Mouse (Mus musculus): Measurements from ENCODE around the gene Fam107b. TPM values are rescaled to one million over a fixed set of nuclear protein-coding genes. Genes with fewer than 3 reads are reported as not detected.
A peak's percentile ranks its signal among the peaks of the same experiment; 100 is the strongest.

The Fam107b gene
- 35.4 and 40.4 TPM in 2 replicates for polyA plus RNA-seq (2016; fragmentation: Nextera tagmentation; extraction: Ambion mirVana)

DNA sequence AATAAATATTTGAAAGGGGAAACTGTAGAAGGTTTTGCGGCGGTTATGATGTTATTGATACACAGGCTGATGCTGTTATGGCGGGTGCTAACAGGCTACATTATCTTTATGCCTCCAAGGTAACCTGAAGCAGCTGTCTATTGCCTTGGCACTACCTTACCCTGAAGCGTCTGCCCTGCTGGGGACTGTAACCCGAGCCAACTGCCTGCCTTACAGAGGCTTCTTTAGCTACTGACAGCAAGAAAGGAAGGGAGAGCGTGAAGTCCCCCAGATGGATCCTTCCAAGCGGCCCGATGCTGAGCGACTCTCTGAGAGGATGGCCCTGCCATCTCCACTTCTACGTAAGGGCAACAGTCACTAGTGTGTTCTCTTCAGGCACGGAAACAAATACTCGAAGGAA lies at the start of gene Fam107b:
Gene Fam107b, plus strand, starts transcription at position 303 of the 400 bp plus-strand sequence.
- no peak for ATAC-seq (ENCODE audit: insufficient number of reproducible peaks, insufficient read depth, low FRiP score, low TSS enrichment, low read depth)
- 64% methylated on average over 12 of the region's 12 CpGs for WGBS

DNA sequence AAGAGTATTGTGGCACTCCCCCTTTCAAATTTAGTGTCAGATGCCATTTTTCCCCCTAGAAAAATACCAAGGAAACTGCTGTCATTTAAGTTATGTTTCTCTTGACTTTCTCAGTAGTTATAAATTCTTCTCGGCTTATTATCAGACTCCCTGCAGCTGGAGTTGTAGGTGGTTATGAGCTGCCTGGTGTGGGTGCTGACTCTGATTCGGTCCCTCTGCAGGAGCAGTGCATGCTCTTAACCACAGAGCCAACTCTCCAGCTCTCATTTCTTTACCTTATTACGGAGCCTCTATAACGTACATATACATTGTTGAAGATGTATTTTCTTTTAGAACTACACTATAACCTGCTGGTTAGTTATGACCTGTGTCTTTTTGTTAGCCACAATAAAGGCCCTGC lies 47.7 kb upstream of the Fam107b start:
- no peak overlapping the region for H3K9ac ChIP-seq (replicated peaks)
- 85% methylated on average over 4 of the region's 4 CpGs for WGBS
- no peak overlapping the region for H3K4me2 ChIP-seq
- no peaks in the 10 kb centered on the region for H3K9me3 ChIP-seq
- H3K4me3 ChIP-seq (replicated peaks), result no peak overlapping the region
- no peak for ATAC-seq (ENCODE audit: insufficient number of reproducible peaks, insufficient read depth, low FRiP score, low TSS enrichment, low read depth)
- H3K36me3 ChIP-seq, result no peaks in the 10 kb centered on the region
- no peak overlapping the region for H3K27ac ChIP-seq
- H3K4me1 ChIP-seq (replicated peaks), result no peaks in the 10 kb centered on the region
- no peaks in the 10 kb centered on the region for H3K27me3 ChIP-seq

More for the DNA sequence above, at the start of gene Fam107b:
- Histone ChIP-seq H3K27me3 (no peaks in the 10 kb centered on the region), H3K27ac (no peak within 1 kb of the TSS), H3K36me3 (no peaks in the 10 kb centered on the region), H3K4me3 (replicated peaks) (no peak within 1 kb of the TSS), H3K4me2 (no peak within 1 kb of the TSS), H3K9me3 (no peaks in the 10 kb centered on the region), H3K9ac (replicated peaks) (no peak within 1 kb of the TSS), H3K4me1 (replicated peaks) (no peaks in the 10 kb centered on the region)

DNA sequence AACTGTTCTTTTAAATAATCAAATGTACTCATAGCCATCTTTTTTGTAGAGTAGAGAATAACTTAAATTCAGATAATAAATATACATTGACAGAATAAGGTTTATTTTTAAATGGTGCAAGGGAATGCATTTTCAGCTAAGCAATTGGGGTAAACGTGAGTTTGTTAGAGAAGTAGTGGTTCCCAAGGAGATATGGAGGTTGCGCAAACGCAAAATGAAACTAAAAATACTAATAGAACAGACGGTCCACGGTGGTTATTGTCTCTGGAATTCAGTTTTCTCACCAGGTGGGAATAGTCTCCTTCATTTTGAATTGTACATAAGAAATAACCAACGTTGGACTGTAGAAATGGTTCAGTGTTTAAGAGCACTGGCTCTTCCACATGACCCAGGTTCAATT lies 44.0 kb upstream of the Fam107b start:
- no peak overlapping the region for H3K9ac ChIP-seq (replicated peaks)
- H3K4me1 ChIP-seq (replicated peaks), result no peaks in the 10 kb centered on the region
- H3K4me3 ChIP-seq (replicated peaks), result no peak overlapping the region
- 82% methylated on average over 6 of the region's 6 CpGs for WGBS
- H3K4me2 ChIP-seq, result no peak overlapping the region
- no peaks in the 10 kb centered on the region for H3K36me3 ChIP-seq
- no peak overlapping the region for H3K27ac ChIP-seq
- H3K27me3 ChIP-seq, result no peaks in the 10 kb centered on the region
- H3K9me3 ChIP-seq, result no peaks in the 10 kb centered on the region
- ATAC-seq (ENCODE audit: insufficient number of reproducible peaks, insufficient read depth, low FRiP score, low TSS enrichment, low read depth), result no peak

DNA sequence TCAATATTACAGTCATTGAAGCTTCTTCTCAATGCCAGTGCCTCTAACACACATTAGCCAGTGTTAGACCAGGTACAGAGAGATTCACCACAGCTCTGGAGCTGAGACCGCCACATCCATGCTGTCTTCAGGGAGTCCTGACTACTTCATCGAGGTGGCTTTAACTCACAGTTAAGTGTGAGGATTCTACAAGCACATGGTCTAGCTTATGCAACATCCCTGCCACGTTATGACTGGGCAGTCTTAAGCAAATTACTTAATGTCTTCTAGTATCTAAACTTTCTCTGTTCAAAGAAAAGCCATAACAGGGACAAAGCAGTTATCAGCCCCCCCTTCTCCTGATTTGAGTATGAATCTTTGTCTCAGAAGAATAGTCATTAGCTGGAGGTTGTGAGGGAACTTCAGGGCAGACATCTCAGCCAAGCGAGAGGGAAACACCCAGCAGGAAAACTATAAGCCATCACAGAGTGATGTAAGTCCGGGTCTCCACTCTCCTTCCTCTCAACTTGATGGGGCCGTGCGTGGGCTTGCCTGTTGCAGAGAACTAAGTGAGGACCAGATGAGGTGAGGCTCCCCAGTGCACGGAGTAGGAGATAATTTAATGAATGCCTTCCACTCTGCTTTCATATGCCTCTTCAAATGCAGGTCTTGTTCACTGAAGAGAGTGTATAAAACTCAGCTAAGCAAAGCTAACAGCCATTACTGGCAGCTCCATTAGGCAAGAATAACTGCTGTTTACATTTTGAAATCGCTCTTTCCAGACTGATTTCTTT lies 28.8 kb upstream of the Fam107b start:
- WGBS, result 69% methylated on average over 9 of the region's 9 CpGs
- Histone ChIP-seq H3K27ac (peak overlapping the region; percentile 42; the same call in 1 of the 2 replicates), H3K9me3 (no peaks in the 10 kb centered on the region), H3K36me3 (no peaks in the 10 kb centered on the region), H3K4me1 (replicated peaks) (peaks cover 7% of the 10 kb centered on the region), H3K9ac (replicated peaks) (no peak overlapping the region), H3K4me3 (replicated peaks) (no peak overlapping the region), H3K4me2 (no peak overlapping the region), H3K27me3 (no peaks in the 10 kb centered on the region)
- ATAC-seq (ENCODE audit: insufficient number of reproducible peaks, insufficient read depth, low FRiP score, low TSS enrichment, low read depth), result no peak

DNA sequence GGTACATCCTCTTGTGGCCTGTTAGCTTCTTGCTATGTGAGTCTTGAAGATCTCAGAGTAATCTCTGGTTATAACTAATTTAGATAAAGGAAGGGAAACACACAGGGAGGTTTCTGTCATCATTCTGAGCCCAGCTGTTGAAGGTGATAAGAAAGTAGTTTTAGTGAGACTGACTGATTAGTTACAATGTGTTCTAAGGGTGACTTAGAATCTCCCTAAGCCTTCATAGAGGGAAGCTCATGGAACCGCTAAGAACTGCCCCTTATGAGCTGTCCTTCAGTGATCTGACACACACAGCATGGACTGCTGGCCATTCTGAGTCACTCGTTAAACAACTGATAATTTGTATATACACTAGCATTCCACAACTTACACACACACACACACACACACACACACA lies 24.2 kb upstream of the Fam107b start:
- no peak overlapping the region for H3K4me3 ChIP-seq (replicated peaks)
- WGBS, result 73% methylated on average over 2 of the region's 2 CpGs
- no peaks in the 10 kb centered on the region for H3K27me3 ChIP-seq
- H3K4me1 ChIP-seq (replicated peaks), result peaks cover 7% of the 10 kb centered on the region
- no peak overlapping the region for H3K9ac ChIP-seq (replicated peaks)
- 0 out of 2 replicates have a peak, but pooled peaks cover 3% of the 10 kb centered on the region for H3K9me3 ChIP-seq
- no peak overlapping the region for H3K4me2 ChIP-seq
- ATAC-seq (ENCODE audit: insufficient number of reproducible peaks, insufficient read depth, low FRiP score, low TSS enrichment, low read depth), result no peak
- H3K36me3 ChIP-seq, result no peaks in the 10 kb centered on the region
- H3K27ac ChIP-seq, result no peak overlapping the region

DNA sequence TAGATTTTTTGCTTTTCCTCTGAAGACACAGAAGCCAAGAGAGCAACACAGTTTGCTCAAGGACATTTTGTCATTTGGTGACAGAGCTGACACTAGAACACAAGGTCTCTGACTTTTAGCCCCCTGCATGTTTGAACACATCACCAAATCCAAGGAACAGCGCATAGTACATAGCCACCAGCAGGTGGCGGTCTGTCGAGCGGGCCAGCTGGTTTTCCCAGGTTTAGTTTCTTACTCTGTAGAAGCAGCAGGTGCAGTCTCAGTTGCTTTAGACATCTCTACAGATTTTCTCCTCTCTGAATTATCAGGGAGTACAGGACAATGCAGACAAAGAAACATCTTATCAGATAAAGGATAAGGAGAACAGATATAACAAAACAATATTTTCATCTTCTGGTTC lies 23.7 kb upstream of the Fam107b start:
- ATAC-seq (ENCODE audit: insufficient number of reproducible peaks, insufficient read depth, low FRiP score, low TSS enrichment, low read depth), result no peak
- H3K27me3 ChIP-seq, result no peaks in the 10 kb centered on the region
- 5% methylated on average over 4 of the region's 4 CpGs for WGBS
- no peak overlapping the region for H3K4me2 ChIP-seq
- H3K27ac ChIP-seq, result no peak overlapping the region
- peaks cover 7% of the 10 kb centered on the region for H3K4me1 ChIP-seq (replicated peaks)
- no peaks in the 10 kb centered on the region for H3K36me3 ChIP-seq
- no peak overlapping the region for H3K9ac ChIP-seq (replicated peaks)
- 0 out of 2 replicates have a peak, but pooled peaks cover 3% of the 10 kb centered on the region for H3K9me3 ChIP-seq
- no peak overlapping the region for H3K4me3 ChIP-seq (replicated peaks)

DNA sequence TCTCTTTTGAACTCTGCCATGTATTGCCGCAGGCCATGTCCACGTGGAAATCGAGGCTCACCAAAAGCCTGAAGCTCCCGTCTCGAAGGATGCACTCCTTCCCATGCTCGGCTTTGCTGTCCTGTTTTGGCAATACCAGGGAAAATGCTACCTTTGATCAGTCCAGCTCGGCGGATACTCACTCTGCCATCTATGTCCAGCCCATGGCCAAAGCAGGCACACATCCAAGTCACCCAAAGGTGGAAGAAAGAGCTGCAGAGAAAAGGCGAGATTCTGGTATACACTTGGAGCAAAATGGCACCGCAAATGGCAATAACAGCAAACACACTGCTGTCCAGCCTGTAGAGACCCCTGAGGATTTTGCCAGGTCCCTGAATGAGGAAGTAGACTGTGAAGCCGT lies 318 bp downstream of the Fam107b start:
- Histone ChIP-seq H3K4me3 (replicated peaks) (no peak overlapping the region), H3K27ac (no peak overlapping the region), H3K36me3 (no peaks in the 10 kb centered on the region), H3K4me2 (no peak overlapping the region), H3K27me3 (no peaks in the 10 kb centered on the region), H3K9me3 (no peaks in the 10 kb centered on the region), H3K4me1 (replicated peaks) (no peaks in the 10 kb centered on the region), H3K9ac (replicated peaks) (no peak overlapping the region)
- WGBS, result 82% methylated on average over 11 of the region's 11 CpGs
- no peak for ATAC-seq (ENCODE audit: insufficient number of reproducible peaks, insufficient read depth, low FRiP score, low TSS enrichment, low read depth)

DNA sequence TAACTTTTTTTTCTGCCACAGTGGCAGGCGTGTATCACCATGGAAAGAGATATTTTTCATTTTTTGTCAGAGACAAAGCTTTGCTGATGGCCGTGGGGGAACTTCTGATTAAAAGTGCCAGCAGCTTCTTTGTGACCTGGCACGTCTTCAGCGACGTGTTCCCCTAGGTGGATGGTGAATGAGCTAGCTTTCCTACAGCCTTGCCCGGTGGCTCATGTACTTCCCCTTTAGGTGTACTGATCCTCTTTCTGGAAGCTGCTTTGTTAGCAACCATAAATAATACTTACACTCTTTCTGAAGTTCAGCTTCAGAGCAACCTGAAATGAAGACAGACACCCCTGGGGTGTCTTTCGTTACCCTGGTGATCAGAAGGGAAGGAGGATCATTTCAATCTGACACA lies 3.6 kb downstream of the Fam107b start:
- Histone ChIP-seq H3K4me1 (replicated peaks) (no peaks in the 10 kb centered on the region), H3K27ac (no peak overlapping the region), H3K9ac (replicated peaks) (no peak overlapping the region), H3K4me2 (no peak overlapping the region), H3K36me3 (no peaks in the 10 kb centered on the region), H3K4me3 (replicated peaks) (no peak overlapping the region), H3K9me3 (no peaks in the 10 kb centered on the region), H3K27me3 (no peaks in the 10 kb centered on the region)
- WGBS, result 83% methylated on average over 7 of the region's 7 CpGs
- ATAC-seq (ENCODE audit: insufficient number of reproducible peaks, insufficient read depth, low FRiP score, low TSS enrichment, low read depth), result no peak

DNA sequence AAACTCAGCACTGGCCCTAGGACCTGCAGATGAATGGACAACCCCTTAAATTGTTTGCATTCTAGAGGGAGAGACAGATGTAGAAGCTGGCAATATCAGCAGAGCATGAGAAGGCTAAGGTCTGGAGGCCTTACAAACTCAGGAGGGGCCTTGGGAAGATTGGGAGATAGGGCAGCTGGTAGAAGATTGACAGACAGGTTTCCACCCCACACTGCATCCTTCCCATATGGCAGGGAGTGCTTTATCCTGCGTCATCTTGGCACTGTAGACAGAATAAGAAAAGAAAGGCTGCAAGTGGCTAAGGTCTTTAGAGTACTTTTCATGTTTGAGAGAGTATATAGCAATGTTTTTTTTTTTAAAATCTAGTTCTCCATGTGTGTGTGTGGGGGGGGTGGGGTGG lies 4.9 kb downstream of the Fam107b start:
- no peak overlapping the region for H3K4me3 ChIP-seq (replicated peaks)
- H3K4me1 ChIP-seq (replicated peaks), result no peaks in the 10 kb centered on the region
- no peaks in the 10 kb centered on the region for H3K27me3 ChIP-seq
- 91% methylated on average over 1 of the region's 1 CpGs for WGBS
- no peak overlapping the region for H3K9ac ChIP-seq (replicated peaks)
- no peak overlapping the region for H3K27ac ChIP-seq
- no peaks in the 10 kb centered on the region for H3K9me3 ChIP-seq
- H3K36me3 ChIP-seq, result no peaks in the 10 kb centered on the region
- no peak for ATAC-seq (ENCODE audit: insufficient number of reproducible peaks, insufficient read depth, low FRiP score, low TSS enrichment, low read depth)
- no peak overlapping the region for H3K4me2 ChIP-seq

DNA sequence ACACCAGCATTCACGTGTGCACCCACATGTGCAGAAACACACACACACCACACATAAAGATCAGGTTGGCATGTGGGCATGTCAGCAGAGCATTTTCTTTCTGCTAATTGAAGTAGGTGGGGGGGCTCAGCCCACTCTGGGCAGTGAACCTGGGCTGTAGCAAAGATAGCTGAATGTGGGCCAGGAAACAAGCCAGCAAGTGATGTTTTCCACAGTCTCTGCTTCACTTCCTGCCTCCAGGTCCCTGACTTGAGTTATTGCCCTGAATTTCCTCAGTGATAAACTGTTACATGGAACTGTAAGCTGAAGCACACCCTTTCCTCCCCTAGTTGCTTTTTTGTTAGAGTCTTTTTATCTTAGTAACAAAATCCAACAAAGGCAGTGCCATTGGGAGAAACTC lies 6.1 kb downstream of the Fam107b start:
- H3K9ac ChIP-seq (replicated peaks), result no peak overlapping the region
- WGBS, result 82% methylated on average over 1 of the region's 1 CpGs
- no peaks in the 10 kb centered on the region for H3K36me3 ChIP-seq
- no peak overlapping the region for H3K4me3 ChIP-seq (replicated peaks)
- H3K4me1 ChIP-seq (replicated peaks), result no peaks in the 10 kb centered on the region
- no peak for ATAC-seq (ENCODE audit: insufficient number of reproducible peaks, insufficient read depth, low FRiP score, low TSS enrichment, low read depth)
- H3K27me3 ChIP-seq, result no peaks in the 10 kb centered on the region
- H3K27ac ChIP-seq, result no peak overlapping the region
- no peak overlapping the region for H3K4me2 ChIP-seq
- H3K9me3 ChIP-seq, result no peaks in the 10 kb centered on the region

DNA sequence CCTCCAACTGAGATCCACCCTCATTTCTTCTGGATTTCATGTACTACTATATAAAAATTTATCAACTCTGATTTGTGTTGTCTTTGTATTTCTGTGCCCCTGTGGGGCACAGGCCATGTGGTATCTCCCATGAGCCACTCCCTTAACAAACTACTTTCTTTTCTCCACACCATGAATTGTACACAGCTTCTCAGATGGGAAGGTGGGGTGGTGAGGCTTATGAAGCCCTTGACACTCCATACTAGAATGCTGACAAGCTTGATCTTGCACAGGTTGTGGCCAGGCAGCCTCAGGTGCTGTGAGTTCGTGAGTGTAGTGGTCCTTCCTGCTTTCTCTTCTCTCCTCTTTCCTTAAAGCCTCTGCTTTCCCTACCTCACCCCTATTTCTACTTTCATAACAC lies 6.9 kb downstream of the Fam107b start:
- H3K9ac ChIP-seq (replicated peaks), result no peak overlapping the region
- WGBS, result 78% methylated on average over 1 of the region's 1 CpGs
- H3K27me3 ChIP-seq, result no peaks in the 10 kb centered on the region
- no peak overlapping the region for H3K4me2 ChIP-seq
- no peaks in the 10 kb centered on the region for H3K4me1 ChIP-seq (replicated peaks)
- H3K36me3 ChIP-seq, result no peaks in the 10 kb centered on the region
- ATAC-seq (ENCODE audit: insufficient number of reproducible peaks, insufficient read depth, low FRiP score, low TSS enrichment, low read depth), result no peak
- no peaks in the 10 kb centered on the region for H3K9me3 ChIP-seq
- no peak overlapping the region for H3K27ac ChIP-seq
- no peak overlapping the region for H3K4me3 ChIP-seq (replicated peaks)
